Mouse (Mus musculus) right cerebral cortex, postnatal 36 days (tissue): ENCODE measurements around the gene Tedc1.

Source experiments
- DNase-seq, 2 experiments: peaks; one replicate each; pipeline ENCODE4 v3.0.0; 2022; ENCODE audit warnings: low spot score in 2 of 2, mixed read lengths in 1 of 2

The Tedc1 gene

GRCm38 (mm10) chr12:113155887-113156539, at the start of gene Tedc1:
Tedc1 (plus strand) TSS chr12:113156421.
- peak; percentile 99 for DNase-seq

- DNase-seq, result no peak
These were observed 48.6 kb upstream of the Tedc1 start for GRCm38 (mm10) chr12:113107431-113108124.

GRCm38 (mm10) chr12:113108528-113109283, 47.5 kb upstream of the Tedc1 start:
- no peak for DNase-seq

GRCm38 (mm10) chr12:113109801-113110200, 46.4 kb upstream of the Tedc1 start:
- DNase-seq, result no peak

GRCm38 (mm10) chr12:113114141-113114540, 42.1 kb upstream of the Tedc1 start:
- no peak for DNase-seq

- no peak for DNase-seq
These were observed 41.2 kb upstream of the Tedc1 start for GRCm38 (mm10) chr12:113114856-113115538.

- peak in 1 of 2 experiments; percentile 57 for DNase-seq
These were observed 36.5 kb upstream of the Tedc1 start for GRCm38 (mm10) chr12:113119516-113120410.

GRCm38 (mm10) chr12:113124726-113125125, 31.5 kb upstream of the Tedc1 start:
- DNase-seq, result no peak

- DNase-seq, result no peak
These were observed 25.5 kb upstream of the Tedc1 start for GRCm38 (mm10) chr12:113130732-113131131.

- DNase-seq, result no peak
These were observed 24.6 kb upstream of the Tedc1 start for GRCm38 (mm10) chr12:113131601-113132000.

- no peak for DNase-seq
These were observed 23.7 kb upstream of the Tedc1 start for GRCm38 (mm10) chr12:113132567-113132966.

- no peak for DNase-seq
These were observed 23.0 kb upstream of the Tedc1 start for GRCm38 (mm10) chr12:113133260-113133659.

GRCm38 (mm10) chr12:113133861-113134403, 22.3 kb upstream of the Tedc1 start:
- DNase-seq, result no peak

GRCm38 (mm10) chr12:113134502-113134901, 21.7 kb upstream of the Tedc1 start:
- no peak for DNase-seq

- no peak for DNase-seq
These were observed 20.8 kb upstream of the Tedc1 start for GRCm38 (mm10) chr12:113135401-113135800.

GRCm38 (mm10) chr12:113136492-113137020, 19.7 kb upstream of the Tedc1 start:
- no peak for DNase-seq

- no peak for DNase-seq
These were observed 18.7 kb upstream of the Tedc1 start for GRCm38 (mm10) chr12:113137260-113138213.

GRCm38 (mm10) chr12:113138291-113138690, 17.9 kb upstream of the Tedc1 start:
- DNase-seq, result no peak
